Mouse (Mus musculus): ENCODE data around the gene Cyren.

DNA sequence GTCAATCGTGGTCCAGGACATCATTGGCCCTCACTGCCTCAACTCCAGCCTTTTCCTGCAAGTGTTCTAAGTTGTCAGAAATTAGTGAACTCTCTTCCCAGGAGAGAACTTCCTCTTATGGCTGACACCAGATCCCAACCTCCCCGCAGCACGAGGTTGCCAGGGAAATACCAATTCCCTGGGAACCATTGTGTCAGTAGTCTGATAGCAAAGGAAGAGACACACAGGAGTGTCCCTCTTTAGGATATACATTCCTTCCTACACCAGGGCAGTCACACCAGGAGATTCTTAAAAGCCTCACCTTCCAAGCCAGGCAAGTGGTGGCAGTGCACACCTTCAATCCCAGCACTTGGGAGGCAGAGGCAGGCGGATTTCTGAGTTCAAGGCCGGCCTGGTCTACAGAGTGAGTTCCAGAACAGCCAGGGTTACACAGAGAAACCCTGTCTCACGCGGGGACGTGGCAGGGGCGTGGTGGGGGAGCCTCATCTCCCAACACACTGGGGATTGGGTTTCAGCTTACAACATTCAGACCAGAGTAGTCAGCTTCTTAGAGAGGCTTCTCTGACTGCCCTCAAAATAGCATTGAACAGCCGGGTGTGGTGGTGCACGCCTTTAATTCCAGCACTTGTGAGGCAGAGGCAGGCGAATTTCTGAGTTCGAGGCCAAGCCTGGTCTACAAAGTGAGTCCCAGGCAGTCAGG is 35.6 kb upstream of the Cyren start:
- TF ChIP-seq CTCF (IDR thresholded peaks at IDR 0.05; ENCODE audit: control insufficient read depth, insufficient read depth, insufficient read length) (no peak), MYOD1 (IDR thresholded peaks at IDR 0.05; ENCODE audit: control insufficient read depth, insufficient read length, low read depth) (no peak), USF1 (IDR thresholded peaks at IDR 0.05; ENCODE audit: low read depth) (no peak)

Data from C2C12 (cell line).